Mouse (Mus musculus): Measurements from ENCODE around the gene Gm49321.

The Gm49321 gene

GRCm38 (mm10) chr12:73949318-73950058 is 12.0 kb downstream of the Gm49321 start:
- DNase-seq: peak; percentile 45

- no peak for DNase-seq
Measured at GRCm38 (mm10) chr12:73952879-73953278, 15.4 kb downstream of the Gm49321 start.

DNA sequence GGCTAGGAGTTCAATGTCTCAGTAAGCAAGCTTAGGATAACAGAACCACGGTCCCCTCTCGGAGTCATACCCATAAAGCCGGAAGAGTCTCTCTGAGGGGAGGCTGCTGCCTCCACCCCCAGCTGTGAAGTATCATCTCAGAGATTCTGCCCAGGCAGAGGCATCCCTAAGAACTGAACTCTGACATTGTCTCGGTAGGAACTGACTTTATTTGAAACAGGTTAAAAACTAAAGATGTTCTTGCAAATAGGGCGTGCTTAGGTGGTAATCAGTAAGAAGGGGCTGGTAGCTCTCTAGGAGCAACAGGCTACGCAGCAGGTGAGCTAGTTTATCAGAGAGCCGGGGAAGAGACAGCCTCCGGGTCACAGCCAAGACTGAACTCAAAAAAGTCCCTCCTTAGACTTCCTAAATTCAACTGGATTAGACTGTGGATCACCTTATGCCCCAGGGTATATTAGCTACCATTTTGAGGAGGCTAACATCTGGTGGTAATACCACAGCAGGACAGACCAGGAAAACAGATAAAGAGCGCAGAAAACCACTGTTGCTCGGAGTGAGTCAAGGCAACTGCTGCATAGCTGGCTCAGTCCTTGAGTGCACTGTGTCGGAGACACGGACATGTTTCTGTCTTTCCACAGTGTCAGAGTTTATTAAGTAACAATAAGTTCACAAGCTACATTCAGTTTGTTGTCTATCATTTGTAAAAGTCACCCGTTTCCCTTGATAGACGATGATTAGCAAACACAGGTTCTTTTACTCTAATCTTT is 16.1 kb downstream of the Gm49321 start:
- no peak for DNase-seq

DNA sequence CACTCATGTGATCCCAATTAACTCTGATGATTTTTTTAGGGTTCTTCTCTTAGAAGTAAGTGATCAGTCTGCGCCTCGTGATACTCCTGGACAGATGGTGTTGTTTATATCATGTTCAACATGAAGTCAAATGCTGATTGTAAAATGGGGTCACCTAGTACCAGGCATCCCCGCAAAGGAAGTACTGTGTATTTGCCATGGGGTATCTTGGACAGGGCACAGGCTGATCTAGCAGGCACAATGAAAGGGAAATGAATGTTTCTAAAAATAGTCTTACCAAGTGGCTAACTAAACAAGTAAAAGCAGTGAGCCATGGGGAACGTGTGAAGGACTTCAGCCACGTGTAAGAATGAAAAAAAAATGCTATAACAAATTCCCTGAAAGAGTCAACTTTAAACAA is 17.3 kb downstream of the Gm49321 start:
- peak; percentile 36 for DNase-seq

DNA sequence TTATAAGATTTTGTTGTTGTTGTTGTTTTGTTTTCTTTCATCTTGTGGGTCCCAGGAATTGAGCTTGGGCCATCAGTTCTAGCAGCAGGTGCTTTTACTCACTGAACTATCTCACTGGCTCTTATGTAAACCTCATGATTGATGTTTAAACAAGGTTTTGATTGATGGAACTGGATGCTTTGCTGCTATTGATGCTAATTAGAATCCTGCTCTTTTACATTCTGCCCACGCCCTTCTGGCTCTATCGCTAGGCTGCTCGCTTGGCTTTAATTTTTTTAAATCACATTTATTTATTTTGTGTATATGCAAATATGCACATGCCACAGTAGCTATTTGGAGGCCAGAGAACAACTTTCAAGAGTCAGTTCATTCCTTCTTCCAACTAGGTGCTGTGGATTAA is 20.2 kb downstream of the Gm49321 start:
- no peak for DNase-seq

DNA sequence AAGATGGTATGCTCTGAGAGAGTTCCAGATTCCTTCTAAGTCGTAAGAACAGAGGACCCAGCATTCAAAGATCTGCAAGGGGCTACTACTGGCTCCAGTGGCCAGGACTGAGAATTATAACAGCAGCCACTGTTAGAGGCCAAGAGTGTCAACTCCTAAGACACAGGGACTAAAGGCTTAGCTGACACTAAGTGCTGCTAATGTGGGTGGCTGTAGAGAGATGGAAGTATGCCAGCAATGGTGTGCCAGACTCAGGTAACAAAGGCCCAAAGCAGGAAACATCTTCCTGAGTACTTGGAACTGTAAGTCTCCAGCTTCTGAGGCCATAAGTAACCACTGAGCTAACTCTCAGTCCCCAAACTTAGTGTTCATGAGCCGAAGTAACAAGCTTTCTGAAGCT is 21.4 kb downstream of the Gm49321 start:
- DNase-seq: no peak

- DNase-seq: peak; percentile 98
Measured at GRCm38 (mm10) chr12:73964291-73965281, 27.1 kb downstream of the Gm49321 start, which contains the start of gene Snapc1. Gene Snapc1 (plus strand): TSS chr12:73964481.

DNA sequence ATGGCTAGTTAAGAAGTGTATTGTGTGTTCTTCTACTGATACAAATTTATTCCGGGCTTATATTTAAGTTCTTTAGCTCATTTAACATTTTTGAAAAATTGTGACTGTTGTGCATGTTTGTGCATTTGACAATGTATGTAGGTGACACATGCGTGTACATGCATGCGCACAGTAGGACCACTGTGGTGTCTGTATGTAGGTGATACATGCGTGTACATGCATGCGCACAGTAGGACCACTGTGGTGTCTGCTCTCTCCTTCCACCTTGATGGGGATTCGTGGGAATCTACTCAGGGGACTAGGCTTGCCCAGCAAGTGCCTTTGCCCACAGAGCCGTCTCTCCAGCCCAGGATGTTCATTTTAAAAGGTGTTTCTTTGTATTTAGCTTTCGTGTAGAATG is 31.7 kb downstream of the Gm49321 start:
- no peak for DNase-seq

GRCm38 (mm10) chr12:73974584-73974983 is 37.1 kb downstream of the Gm49321 start:
- no peak for DNase-seq

DNA sequence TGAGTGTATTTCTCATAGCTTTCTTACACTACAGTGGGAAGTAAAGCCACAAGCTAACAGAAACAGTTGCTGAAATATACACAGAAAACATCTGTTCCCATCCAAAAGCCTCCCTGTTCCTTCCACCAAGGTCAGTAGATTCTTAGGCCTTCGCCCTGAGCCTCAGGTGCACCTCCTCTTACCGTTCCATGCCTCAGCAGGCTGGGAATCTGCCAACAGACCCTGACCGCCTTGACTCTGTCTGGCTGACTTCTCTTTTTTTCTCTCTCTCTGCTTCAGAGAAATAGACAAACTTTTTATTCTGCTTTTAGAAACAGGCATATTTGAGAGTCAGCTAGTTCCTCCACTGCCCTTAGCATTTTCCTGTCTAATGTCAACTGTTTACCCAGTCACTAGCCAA is 40.7 kb downstream of the Gm49321 start:
- peak; percentile 87 for DNase-seq

GRCm38 (mm10) chr12:73979667-73980066 is 42.2 kb downstream of the Gm49321 start:
- DNase-seq: no peak

- DNase-seq: peak; percentile 68
Measured at GRCm38 (mm10) chr12:73982533-73982932, 45.1 kb downstream of the Gm49321 start.

DNA sequence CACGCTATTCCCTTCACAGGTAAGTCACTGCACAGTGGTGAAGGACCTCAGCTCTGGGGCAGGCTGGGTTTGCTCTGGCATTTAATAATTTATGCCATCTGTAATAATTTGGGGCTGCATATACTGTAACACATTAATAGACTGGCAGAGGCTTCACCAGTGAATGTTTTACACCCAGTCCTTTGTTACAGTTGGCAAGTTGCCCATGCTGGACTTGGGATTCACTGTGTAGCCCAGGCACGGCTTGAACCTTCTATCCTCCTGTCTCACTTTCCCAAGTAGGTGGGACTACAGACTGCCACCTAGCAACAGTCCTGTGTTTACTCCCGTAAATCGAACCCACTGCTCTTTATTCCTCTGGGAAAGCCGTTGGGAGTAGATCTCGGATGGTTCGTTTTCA is 48.8 kb downstream of the Gm49321 start:
- peak; percentile 86 for DNase-seq

DNA sequence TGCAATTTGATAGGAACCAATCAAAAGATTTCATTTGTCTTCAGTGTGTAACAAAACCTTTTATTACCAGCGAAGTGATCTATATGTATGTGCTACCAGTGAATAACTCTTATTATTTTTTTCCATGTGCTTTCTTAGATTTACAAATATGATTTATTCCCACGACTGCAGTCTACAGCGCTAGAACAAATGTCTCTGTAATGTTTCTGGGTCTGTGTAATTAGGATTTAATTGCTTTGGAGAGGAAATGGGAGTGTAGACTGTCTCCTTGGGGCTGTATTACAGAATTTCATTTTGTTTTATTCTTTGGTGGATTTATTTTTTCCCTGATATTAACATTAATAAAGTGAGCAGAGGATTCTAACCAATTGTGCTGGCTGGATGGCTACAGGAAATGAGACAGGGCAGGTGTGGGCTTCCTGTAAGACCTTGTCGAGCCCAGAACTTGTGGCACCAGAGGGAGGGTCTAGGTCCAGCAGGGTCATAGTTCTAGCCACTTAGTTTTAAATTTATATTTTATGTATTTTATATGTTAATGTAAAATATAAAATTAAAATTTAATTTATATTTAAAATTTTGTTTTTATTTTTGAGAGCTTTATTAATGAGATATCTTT is 51.0 kb downstream of the Gm49321 start:
- DNase-seq: no peak

DNA sequence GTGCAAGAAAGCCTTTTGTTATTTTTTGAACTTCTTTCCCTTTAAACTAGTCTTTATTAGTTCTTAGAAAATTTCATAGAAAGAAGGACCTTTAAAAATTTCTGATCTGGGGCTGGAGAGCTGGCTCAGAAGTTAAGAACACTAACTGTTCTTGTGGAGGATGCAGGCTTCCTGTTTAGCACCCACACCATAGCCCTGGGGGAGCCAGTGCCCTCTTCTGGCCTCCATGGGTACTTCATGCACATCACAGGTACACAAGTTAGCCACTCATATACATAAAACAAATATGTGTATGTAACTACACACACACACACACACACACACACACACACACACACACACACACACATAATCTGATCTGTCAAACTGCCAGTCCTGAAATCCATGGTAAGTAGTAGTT is 52.1 kb downstream of the Gm49321 start:
- DNase-seq: peak; percentile 69

GRCm38 (mm10) chr12:73996906-73997296 is 59.4 kb downstream of the Gm49321 start:
- DNase-seq: no peak

GRCm38 (mm10) chr12:73997297-73998127 is 60.1 kb downstream of the Gm49321 start, which contains the start of gene Syt16:
Gene Syt16 (plus strand): TSS chr12:73997661.
- DNase-seq: no peak

- no peak for DNase-seq
Measured at GRCm38 (mm10) chr12:73998128-73998456, 60.6 kb downstream of the Gm49321 start.

DNA sequence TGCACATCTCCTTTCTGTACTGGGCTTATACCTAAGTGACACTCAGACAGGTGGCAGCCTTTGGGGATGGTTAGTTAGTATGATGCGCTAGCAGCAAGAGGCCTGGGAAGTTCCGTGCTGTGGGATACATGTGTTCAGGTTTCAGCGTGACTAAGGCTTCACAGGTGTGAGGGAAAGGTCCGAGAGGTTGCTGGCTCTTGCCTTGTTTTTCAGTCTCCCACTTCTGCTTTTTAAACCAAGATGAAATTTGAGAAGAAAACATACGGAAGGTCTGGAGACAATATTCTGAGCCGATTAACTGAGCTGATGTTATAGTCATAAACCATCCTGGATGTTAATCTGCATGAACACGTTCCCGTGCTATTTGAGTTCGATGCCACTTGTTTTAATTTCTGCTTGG is 65.0 kb downstream of the Gm49321 start:
- DNase-seq: no peak

GRCm38 (mm10) chr12:74009448-74009911 is 72.0 kb downstream of the Gm49321 start:
- DNase-seq: peak; percentile 22

DNA sequence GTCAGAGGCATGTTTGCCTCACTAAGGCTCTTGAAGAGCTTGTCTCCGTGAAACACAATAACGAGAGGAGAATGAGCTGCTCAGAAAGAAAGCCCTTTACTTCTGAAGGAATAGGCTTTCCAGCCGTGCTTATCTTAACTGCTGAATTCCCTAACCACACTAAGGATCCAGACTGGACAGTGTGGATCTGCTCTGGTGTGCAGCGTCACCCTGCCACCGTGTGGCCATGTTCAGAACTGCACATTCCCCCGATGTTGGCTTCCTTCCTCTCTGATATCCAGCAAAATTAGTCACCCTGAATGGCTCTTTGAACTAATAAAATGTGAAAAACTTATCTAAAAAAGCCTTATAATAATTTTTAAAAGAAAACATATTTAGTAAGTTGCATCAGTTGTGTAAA is 76.3 kb downstream of the Gm49321 start:
- DNase-seq: peak; percentile 81

Data from kidney, adult 9 months (tissue).